Mouse (Mus musculus) splenic B cell, adult 2 months (primary cell): ENCODE results near the gene Cd52.

ENCODE experiments used
- DNase-seq: peaks from one replicate; pipeline ENCODE4 v3.0.0-alpha.2; 2011; ENCODE audit warnings: low read depth, low spot score
- H3K27me3 ChIP-seq: 2 replicates; pipeline ENCODE4 v1.6.1; 2012; ENCODE audit warnings: mild to moderate bottlenecking, low read length, moderate library complexity, mixed read lengths; ENCODE audit not compliant: control insufficient read depth, poor library complexity, insufficient read depth, severe bottlenecking
- H3K36me3 ChIP-seq: 2 replicates; pipeline ENCODE4 v1.6.1; 2012; ENCODE audit warnings: mild to moderate bottlenecking, low read length, moderate library complexity, mixed read lengths; ENCODE audit not compliant: control insufficient read depth, poor library complexity, insufficient read depth, severe bottlenecking

Gene Cd52

DNA sequence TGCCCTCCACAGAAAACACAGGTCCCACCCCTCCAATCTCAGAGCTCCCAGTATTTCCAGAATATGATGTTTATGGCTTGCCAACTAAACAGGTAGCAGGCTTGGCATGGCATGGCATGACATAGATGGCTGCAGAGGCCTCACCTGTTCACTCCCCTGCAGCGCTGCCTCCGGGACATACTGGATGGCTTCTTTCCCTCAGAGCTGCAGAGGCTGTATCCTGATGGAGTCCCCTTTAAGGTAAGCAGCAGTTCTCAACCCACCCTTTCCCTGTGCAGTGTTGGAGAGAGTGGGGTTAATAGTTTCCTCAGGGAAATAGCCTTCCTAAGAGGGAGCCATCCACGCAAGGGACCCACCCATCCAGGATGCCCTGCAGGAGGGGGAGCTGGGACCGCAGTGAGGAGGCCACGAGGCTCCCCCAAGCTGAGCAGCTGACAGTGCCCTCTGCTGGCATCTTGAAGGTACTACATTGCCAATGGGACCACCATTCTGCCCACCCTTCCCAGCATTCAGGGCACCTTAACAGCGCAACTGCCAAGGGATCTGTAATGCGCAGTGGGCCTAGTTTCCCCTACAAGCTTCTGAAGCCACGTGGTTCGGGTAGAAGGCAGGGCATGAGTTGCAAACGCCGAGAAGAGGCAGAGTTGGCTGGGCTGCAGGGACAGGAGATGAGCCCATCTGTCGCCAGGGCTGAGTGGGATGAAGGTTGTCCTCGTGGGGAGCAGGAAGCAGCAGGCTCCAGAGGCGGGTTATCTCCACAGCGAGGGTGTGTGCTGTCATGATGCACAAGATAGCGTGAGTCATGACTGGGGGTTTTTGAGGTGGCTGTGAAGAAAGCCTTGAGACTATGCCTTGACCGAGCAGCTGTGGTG, 29.0 kb upstream of the Cd52 start:
- H3K27me3 ChIP-seq = no peaks in the 10 kb centered on the region
- peak; percentile 83 for DNase-seq
- H3K36me3 ChIP-seq = peaks cover 5% of the 10 kb centered on the region

- H3K27me3 ChIP-seq = no peaks in the 10 kb centered on the region
- H3K36me3 ChIP-seq = peaks cover 5% of the 10 kb centered on the region
- no peak for DNase-seq
Observed at GRCm38 (mm10) chr4:134123147-134123546, 28.3 kb upstream of the Cd52 start.

- H3K27me3 ChIP-seq = no peaks in the 10 kb centered on the region
- H3K36me3 ChIP-seq = peaks cover 3% of the 10 kb centered on the region
- no peak for DNase-seq
Observed at GRCm38 (mm10) chr4:134122281-134122680, 27.4 kb upstream of the Cd52 start.

DNA sequence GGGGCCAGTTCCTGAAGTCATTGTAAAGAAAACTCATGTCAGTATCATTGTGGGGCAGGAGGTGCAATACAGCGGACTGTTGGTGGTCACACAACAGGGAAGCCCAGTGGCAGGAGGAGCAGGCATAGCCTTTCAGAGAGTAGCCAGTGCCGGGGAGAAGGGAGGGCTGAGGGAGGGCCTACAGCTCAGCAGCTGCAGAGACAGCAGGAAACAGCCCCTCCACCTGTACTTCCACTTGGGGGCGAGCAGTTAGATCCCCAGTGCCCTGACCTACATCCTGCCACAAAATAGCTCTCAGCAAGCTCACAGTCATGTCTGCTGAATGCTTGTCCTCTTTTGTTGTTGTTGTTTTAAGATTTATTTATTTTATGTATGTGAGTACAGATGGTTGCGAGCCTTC, 26.7 kb upstream of the Cd52 start:
- peak; percentile 67 for DNase-seq
- Histone ChIP-seq H3K27me3 (no peaks in the 10 kb centered on the region), H3K36me3 (peaks cover 3% of the 10 kb centered on the region)

DNA sequence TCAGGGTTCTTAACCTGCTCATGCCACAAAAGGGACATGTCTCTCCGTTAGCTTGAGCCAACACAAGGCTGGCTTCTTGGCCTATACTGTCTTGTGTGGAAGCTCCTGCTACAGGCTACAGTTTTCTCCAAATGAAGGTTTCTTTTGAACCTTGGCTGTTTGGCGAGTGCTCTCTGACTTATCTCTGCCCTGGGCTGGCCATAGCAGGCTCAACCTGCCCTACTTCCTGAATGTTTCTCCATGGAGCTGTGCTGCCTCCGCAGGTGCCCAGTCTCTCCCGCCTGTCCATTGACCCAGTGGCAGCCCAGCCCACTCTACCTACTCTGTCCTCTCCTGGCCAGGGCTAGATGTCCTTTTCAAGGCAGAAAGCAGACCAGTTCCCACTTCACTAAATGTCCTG, 26.0 kb upstream of the Cd52 start:
- Histone ChIP-seq H3K36me3 (peaks cover 3% of the 10 kb centered on the region), H3K27me3 (no peaks in the 10 kb centered on the region)
- DNase-seq = no peak

DNA sequence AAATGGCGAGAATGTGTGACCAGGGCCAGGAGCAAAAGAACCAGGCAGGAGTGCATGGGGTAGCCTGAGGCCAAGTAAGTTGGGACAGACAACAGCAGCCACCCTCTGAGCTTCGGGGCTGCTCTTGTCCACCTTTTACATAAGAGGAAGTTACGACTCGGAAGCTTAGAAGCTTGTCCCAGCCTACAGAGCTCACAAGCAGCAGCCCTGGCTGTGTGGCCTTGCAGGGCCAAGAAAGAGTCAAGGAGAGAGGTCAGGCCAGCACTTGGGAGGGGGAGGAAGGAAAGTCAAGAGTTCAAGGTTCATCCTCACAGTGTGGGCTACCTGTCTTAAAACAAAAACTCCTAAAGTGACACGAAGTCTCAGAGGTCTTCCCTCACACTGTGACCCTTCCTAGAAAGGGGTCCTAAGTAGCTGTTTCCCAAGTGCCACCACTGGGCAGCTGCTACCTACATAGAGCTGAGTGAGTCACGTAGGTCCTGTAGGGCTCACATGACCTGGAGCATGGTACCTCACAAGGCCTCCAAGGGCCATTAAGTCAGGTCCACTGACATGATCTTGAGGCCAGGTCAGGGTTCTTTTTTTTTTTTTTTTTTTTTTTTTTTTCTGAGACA, 25.4 kb upstream of the Cd52 start:
- Histone ChIP-seq H3K27me3 (no peaks in the 10 kb centered on the region), H3K36me3 (no peaks in the 10 kb centered on the region)
- DNase-seq = peak; percentile 63

DNA sequence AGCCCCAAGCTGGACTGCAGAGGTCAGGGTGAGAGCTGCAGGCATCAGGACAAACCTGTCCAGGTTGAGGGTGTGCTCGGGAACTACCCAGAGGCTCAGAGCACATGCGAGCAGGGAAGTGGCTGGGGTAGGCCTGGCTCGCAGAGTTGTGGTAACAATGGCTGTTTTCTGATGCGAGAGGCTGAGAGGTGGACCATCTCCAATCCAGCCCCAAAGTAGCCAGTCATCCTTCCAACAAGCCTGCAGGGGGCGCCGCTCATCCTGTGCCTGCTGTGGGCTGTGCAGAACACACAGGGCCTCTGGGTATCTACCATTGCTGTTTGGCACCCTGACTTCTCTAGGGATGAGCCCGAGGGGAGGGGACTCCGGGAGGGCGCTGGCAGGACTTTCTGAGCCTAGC, 24.8 kb upstream of the Cd52 start:
- no peaks in the 10 kb centered on the region for H3K27me3 ChIP-seq
- no peaks in the 10 kb centered on the region for H3K36me3 ChIP-seq
- peak; percentile 66 for DNase-seq

DNA sequence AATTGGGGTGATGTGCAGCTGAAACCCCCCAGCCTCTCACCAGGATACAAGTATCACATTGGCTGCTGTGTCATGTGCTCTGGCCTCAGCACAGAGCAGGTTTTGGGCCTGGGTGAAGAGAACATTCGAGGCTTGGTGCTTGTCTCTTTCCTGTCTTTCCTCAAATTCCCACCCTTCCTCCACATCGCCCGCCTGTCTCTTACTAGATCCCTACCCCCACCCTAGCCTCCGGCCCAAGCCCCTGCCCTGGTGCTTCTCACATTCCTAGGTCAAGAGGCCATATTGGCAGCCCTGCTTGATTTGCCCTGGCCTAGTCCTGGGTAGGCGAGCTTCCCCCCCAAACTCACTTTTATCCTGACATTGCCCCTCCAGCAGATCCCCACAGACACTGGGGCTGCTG, 24.2 kb upstream of the Cd52 start:
- no peak for DNase-seq
- H3K36me3 ChIP-seq = no peaks in the 10 kb centered on the region
- no peaks in the 10 kb centered on the region for H3K27me3 ChIP-seq

- Histone ChIP-seq H3K27me3 (no peaks in the 10 kb centered on the region), H3K36me3 (no peaks in the 10 kb centered on the region)
- peak; percentile 57 for DNase-seq
Observed at GRCm38 (mm10) chr4:134118126-134118800, 23.4 kb upstream of the Cd52 start.

DNA sequence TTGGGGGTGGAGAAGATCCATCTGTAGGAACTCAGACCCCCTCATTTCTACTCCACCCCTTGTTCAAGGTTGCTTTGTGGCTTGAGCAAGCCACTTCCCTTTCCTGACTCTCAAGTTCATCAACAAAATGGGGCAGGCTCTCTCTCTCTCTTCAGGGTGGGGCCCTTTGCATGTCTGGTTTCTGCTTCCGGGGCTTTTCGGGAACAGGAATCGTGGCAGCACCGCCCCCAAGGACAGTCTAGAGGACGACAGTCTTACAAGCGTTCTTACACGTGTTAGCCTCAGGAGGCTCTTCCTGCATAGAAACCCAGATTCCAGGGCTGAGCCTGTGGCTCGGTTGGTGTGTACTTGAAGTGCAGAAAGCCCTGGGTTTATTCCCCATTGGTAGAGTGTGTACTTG, 22.1 kb upstream of the Cd52 start:
- Histone ChIP-seq H3K36me3 (no peaks in the 10 kb centered on the region), H3K27me3 (no peaks in the 10 kb centered on the region)
- DNase-seq = peak; percentile 90

- DNase-seq = no peak
- Histone ChIP-seq H3K27me3 (no peaks in the 10 kb centered on the region), H3K36me3 (no peaks in the 10 kb centered on the region)
Observed at GRCm38 (mm10) chr4:134116501-134116900, 21.6 kb upstream of the Cd52 start.

GRCm38 (mm10) chr4:134115215-134116144, 20.6 kb upstream of the Cd52 start:
- no peaks in the 10 kb centered on the region for H3K27me3 ChIP-seq
- H3K36me3 ChIP-seq = no peaks in the 10 kb centered on the region
- no peak for DNase-seq

DNA sequence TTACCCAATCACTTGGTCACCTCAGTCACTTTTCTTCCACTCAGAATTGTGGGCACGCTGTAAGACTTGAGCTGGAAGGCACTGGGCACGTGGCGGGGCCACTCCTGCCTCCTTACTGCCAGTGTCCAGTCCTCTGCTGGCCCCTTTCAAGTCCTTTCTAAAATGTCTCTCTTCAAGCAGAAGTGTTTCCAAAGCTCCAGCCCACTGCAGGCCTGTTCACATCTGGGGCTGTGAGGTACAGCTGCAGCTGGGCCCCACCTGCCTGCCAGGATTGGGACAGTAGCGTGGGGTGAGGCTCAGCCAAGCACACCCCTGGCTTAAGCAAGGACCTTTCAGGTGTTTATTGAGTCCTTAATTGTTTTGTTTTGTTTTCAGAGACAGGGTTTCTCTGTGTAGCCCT, 19.2 kb upstream of the Cd52 start:
- no peaks in the 10 kb centered on the region for H3K36me3 ChIP-seq
- DNase-seq = no peak
- H3K27me3 ChIP-seq = no peaks in the 10 kb centered on the region

DNA sequence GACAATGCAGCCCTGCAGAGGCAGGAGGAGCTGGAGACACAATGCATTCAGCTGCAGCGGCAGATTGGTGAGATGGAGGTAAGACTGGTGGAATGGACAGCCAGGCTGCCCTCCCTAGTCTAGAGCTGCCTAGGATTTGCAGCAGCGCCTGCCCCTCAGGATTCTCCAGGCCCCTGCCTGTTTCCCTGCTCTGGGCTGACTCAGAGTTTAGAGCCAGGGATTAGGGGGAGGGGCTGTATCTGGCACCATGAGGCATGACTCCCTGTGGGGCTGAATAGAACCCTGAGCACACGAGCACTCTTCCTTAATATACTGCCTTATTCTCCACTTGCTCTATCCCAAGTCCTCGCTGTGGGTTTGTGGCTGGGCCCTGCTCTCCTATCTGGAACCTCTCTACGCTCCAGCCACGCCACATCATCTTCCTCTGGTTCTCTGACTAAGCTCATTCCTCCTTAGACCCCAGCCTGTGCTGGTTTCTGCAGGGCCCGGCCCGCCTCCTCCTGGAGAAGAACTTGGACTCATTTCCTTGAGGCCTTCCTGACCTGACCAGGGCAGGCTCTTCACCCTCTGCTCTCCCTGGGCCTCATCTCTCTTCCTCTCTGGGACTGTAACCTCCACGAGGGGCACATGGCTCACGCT, 18.6 kb upstream of the Cd52 start:
- no peaks in the 10 kb centered on the region for H3K27me3 ChIP-seq
- DNase-seq = no peak
- no peaks in the 10 kb centered on the region for H3K36me3 ChIP-seq
